Mouse (Mus musculus) left cerebral cortex, postnatal 10 days (tissue): Measurements from ENCODE around the gene Clec2g. TPM values are rescaled to one million over a fixed set of nuclear protein-coding genes. Genes with fewer than 3 reads are reported as not detected.
"Not testable (repeated sequence)": the region's sequence is repeated elsewhere in the genome, so short reads cannot be mapped to it uniquely, and the experiment has no call there.

Source experiments
- DNase-seq, 2 experiments: peaks; one replicate each; pipeline ENCODE4 v3.0.0; 2021 to 2022; ENCODE audit warnings: low spot score in 2 of 2, mixed read lengths in 1 of 2; ENCODE audit errors: extremely low spot score in 1 of 2
- intact Hi-C: fragments of 180-260 bp; cut with DNase I; formaldehyde crosslinking; loops from one replicate; pipeline ENCODE4 v1.15.1; 2025
- total RNA-seq, 2 experiments: library from RNA; stranded (reverse); gene quantifications; 2 replicates each; pipeline ENCODE4 v1.2.3; 2021

Gene Clec2g
- total RNA-seq, 2 experiments from 2014 or later, result not detected

DNA sequence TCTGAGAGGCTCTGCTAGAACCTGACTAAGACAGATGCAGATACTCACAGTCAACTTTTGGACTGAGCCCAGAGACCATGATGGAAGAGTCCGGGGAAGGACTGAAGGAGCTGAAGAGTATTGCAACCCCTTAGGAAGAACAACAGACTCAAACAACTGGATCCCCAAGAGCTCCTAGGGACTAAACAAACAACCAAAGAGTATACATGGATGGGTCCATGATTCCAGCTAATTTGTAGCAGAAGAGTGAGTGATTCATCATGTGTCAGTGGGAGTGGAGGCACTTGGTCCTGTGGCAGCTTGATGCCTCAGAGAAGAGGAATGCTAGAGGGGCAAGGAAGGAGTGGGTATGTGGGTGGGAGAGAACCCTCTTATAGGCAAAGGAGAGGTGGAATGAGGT is 35.6 kb downstream of the Clec2g start:
- intact Hi-C loops, result loop anchor here (2.0 kb wide), 1 partner anchor 77 kb away; no protein-coding TSS in a partner anchor
- no peak for DNase-seq

DNA sequence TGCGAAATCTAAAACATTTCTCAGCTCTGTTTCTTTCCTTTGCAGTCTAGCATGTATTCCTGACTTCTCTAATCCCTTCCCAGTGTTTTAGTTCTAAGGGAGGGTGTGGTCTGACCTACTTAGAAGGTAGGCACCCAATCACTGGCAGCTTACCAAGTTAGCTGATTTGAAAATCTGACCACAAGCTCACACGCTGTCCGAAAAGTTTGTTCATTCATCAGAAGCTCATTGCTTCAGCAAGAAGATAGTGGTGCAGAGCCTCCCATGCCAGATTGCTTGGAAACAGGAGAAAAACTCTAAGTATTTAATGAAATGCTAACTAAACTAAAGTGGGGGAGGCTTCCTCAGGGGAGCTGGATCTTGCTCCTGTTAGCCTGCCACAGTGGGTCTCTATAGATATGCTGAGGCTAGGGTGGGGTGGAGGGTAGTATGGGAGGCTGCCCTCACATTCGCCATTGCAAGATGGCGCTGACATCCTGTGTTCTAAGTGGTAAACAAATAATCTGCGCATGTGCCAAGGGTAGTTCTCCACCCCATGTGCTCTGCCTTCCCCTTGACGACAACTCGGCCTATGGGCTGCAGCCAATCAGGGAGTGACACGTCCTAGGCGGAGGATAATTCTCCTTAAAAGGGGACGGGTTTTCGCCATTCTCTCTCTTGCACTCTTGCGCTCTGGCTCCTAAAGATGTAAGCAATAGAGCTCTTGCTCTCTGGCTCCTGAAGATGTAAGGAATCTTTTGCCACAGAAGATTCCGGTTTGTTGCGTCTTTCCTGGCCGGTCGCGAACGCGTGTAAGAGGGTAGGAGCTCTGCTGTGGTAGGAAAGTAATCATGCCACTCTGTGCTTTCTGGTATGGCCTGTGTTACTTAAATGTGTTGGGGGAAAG is 36.6 kb downstream of the Clec2g start:
- intact Hi-C loops, result loop anchor here (2.0 kb wide), 1 partner anchor 78 kb away; no protein-coding TSS in a partner anchor
- not testable (repeated sequence) for DNase-seq

- no peak for DNase-seq
- intact Hi-C loops, result loop anchor here (2.0 kb wide), 1 partner anchor 79 kb away; no protein-coding TSS in a partner anchor
Measured at GRCm38 (mm10) chr6:128971394-128972039, 37.3 kb downstream of the Clec2g start.

- DNase-seq, result no peak
- intact Hi-C loops, result no loop called here
Measured at GRCm38 (mm10) chr6:128972156-128972555, 38.0 kb downstream of the Clec2g start.

- DNase-seq, result no peak
- intact Hi-C loops, result no loop called here
Measured at GRCm38 (mm10) chr6:128972687-128973438, 38.7 kb downstream of the Clec2g start.

GRCm38 (mm10) chr6:128973439-128973697 is 39.2 kb downstream of the Clec2g start:
- no peak for DNase-seq
- intact Hi-C loops, result no loop called here

DNA sequence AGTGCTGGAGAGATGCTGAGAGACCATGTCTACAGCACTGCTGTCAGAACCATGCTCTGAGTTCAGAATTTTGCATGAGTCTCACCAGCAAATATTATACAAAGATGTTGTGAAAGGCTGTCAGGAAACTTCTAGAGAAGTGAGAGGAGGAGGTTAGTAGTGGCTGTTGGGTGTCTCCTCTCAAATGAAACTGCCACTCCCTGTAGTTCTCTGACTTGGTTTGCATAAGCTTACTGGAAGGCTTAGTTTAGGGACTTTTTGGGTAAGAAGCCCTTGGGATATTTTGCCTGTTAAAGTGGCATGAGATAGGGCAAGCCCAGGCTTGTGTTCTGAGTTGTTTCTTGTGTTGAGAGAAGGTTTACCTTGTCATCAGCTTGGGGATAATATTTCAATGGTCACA is 40.7 kb downstream of the Clec2g start:
- DNase-seq, intact Hi-C loops: not testable (repeated sequence)

DNA sequence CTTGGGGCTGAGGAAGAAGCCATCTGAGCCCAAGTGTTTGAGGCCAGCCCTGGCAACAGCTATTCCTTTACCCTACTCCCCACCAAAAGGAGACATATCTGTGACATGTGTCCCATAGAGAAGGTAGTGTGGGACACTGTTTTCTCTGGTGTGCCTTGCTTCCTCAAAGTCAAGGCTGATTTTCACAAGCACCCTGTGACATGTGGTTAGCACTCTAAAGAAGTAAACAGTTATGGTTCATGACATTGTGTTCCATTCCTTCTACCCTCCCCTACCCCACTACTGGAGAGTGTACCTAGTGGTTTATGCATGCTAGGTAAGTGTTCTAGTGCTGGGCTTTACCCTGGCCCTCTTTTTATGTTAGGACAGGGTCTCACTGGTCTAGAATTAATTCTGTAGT is 42.0 kb downstream of the Clec2g start:
- DNase-seq, result no peak
- intact Hi-C loops, result no loop called here

DNA sequence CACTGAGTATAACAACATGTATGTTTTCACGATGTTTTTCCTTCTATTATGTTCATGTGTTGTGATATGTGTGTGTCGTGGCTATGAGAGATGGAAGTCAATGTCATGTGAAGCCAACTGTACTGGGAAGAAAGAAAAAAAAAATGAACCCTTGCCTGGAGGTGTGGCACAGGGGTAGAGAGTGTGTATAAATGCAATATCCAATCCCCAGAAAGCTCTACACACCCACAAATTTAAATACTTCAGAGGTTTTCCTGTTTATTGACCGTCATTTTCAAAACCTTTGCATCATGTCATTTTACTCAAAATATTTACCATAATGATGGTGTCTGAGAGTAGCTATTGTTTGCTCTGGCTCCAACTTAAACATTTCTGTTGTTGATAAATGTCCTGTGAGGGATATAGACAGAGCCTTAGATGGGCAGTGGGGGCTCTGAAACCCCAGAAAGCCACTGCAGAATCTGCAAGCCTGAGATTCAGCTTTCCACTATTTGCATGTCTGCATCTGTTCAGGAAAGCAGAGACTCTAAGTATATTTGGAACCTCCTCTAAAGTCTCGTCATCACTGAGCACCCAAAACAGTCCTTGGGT is 47.9 kb downstream of the Clec2g start:
- intact Hi-C loops, DNase-seq: not testable (repeated sequence)

GRCm38 (mm10) chr6:128992337-128992736 is 58.2 kb downstream of the Clec2g start:
- intact Hi-C loops, result no loop called here
- no peak for DNase-seq

- DNase-seq, result no peak
- intact Hi-C loops, result no loop called here
Measured at GRCm38 (mm10) chr6:128992753-128993152, 58.6 kb downstream of the Clec2g start.

DNA sequence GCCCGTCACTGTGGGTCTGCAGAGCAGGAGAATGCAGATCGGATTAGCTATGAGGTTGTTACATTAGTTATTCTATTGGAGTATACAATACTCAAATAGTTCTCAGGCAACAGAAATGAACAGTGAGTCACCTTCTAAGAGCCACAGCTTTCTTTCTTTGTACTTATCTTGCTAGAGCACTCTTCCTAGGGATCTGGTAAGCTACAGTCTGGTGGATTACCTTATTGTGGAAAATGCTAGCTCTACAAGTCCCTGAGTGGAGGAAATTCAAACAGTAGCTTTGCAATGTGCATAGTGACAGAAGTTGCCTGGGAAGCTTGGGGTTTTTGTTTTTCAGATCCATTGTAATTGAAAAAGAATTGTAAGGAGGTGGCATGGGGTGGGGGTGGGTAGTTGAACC is 59.0 kb downstream of the Clec2g start:
- intact Hi-C loops, result no loop called here
- no peak for DNase-seq

DNA sequence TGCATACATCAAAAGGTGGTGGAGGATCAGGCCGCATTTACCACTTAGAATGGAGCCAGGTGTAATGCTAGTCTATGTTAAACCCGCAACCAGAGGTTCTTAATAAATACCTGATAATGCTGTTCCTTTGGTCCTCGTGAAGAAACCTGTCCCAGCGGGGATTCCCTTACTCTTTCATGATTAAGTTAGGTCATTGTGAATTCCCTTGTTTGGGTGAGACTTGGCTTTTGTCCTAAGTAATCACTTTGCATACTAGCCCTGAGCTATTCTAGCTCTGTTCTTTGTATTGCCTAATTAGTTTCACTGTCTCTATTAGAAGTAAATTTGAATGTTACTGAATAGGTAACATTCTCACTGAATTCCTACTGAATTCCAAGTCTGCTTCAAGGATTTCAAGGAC is 60.2 kb downstream of the Clec2g start:
- intact Hi-C loops, result no loop called here
- DNase-seq, result no peak

GRCm38 (mm10) chr6:128994742-128995141 is 60.6 kb downstream of the Clec2g start:
- intact Hi-C loops, result no loop called here
- no peak for DNase-seq

- no peak for DNase-seq
Measured at GRCm38 (mm10) chr6:128995250-128996053, 61.3 kb downstream of the Clec2g start.

GRCm38 (mm10) chr6:128996054-128996767 is 62.0 kb downstream of the Clec2g start:
- intact Hi-C loops, result no loop called here
- no peak for DNase-seq

More at GRCm38 (mm10) chr6:128995250-128996053, 61.3 kb downstream of the Clec2g start:
- intact Hi-C loops, result no loop called here

- intact Hi-C loops, result no loop called here
- DNase-seq, result no peak
Measured at GRCm38 (mm10) chr6:128996768-128997442, 62.7 kb downstream of the Clec2g start.
